Mouse (Mus musculus) left cerebral cortex, postnatal 4 days (tissue): ENCODE results near the gene Ralgds. TPM values are rescaled to one million over a fixed set of nuclear protein-coding genes. Genes with fewer than 3 reads are reported as not detected.

Experiments
- DNase-seq: peaks from one replicate; pipeline ENCODE4 v3.0.0-alpha.2; 2022
- intact Hi-C: fragments of 180-260 bp; cut with DNase I; formaldehyde crosslinking; loops from one replicate; pipeline ENCODE4 v1.15.1; 2025
- total RNA-seq, 2 experiments: library from RNA; stranded (reverse); gene quantifications; 2 replicates each; pipeline ENCODE4 v1.2.3; 2021

Ralgds gene
- total RNA-seq, 2 experiments from 2014 or later, result 164 to 176 TPM

- intact Hi-C loops, result no loop called here
Observed at GRCm38 (mm10) chr2:28598692-28599568, 86.0 kb downstream of the Ralgds start.

GRCm38 (mm10) chr2:28599569-28599900 is 86.6 kb downstream of the Ralgds start:
- no peak for DNase-seq
- intact Hi-C loops, result no loop called here

More at GRCm38 (mm10) chr2:28598692-28599568, 86.0 kb downstream of the Ralgds start:
- no peak for DNase-seq

GRCm38 (mm10) chr2:28601720-28602590 is 89.0 kb downstream of the Ralgds start:
- no peak for DNase-seq
- intact Hi-C loops, result no loop called here

Other genes starting within 250 kb of the Ralgds start
- 10 to 100 TPM; 35.8 to 36.2 TPM for gene Ppp1r26, start 66.3 kb upstream of the Ralgds start, total RNA-seq
- gene 1700007K13Rik, start 46.8 kb upstream of the Ralgds start, total RNA-seq, result 1 to 10 TPM; 2.1 to 2.6 TPM
- gene Mrps2, start 45.1 kb upstream of the Ralgds start, total RNA-seq, result 10 to 100 TPM; 38.5 to 39.2 TPM
- gene Gbgt1, start 16.2 kb upstream of the Ralgds start, total RNA-seq, result 1 to 10 TPM; 2.5 to 2.6 TPM
- not detected for gene Gm10134, start 7.0 kb upstream of the Ralgds start, total RNA-seq
- not detected for gene Cel, start 50.3 kb downstream of the Ralgds start, total RNA-seq
- 10 to 100 TPM; 26.6 to 27.8 TPM for gene Gtf3c5, start 70.6 kb downstream of the Ralgds start, total RNA-seq
- not detected for gene Gfi1b, start 108.9 kb downstream of the Ralgds start, total RNA-seq
- 10 to 100 TPM; 56.9 to 58.6 TPM for gene Tsc1, start 128.1 kb downstream of the Ralgds start, total RNA-seq
- not detected for gene Spaca9, start 186.6 kb downstream of the Ralgds start, total RNA-seq
- 1 to 10 TPM; 1.7 to 1.8 TPM for gene Ak8, start 187.0 kb downstream of the Ralgds start, total RNA-seq